Mouse (Mus musculus) effector memory CD4-positive, alpha-beta T cell, adult 5 months (primary cell): ENCODE data around the gene Tmem60. TPM values are rescaled to one million over a fixed set of nuclear protein-coding genes. Genes with fewer than 3 reads are reported as not detected.

Experiments used
- polyA plus RNA-seq: library from polyadenylated mRNA; unstranded; fragments of 100-300 nt; shearing (Covaris generic); gene quantifications from one replicate; pipeline ENCODE4 v1.2.1, GENCODE M21; 2017

The Tmem60 gene
- 15.6 TPM for polyA plus RNA-seq

DNA sequence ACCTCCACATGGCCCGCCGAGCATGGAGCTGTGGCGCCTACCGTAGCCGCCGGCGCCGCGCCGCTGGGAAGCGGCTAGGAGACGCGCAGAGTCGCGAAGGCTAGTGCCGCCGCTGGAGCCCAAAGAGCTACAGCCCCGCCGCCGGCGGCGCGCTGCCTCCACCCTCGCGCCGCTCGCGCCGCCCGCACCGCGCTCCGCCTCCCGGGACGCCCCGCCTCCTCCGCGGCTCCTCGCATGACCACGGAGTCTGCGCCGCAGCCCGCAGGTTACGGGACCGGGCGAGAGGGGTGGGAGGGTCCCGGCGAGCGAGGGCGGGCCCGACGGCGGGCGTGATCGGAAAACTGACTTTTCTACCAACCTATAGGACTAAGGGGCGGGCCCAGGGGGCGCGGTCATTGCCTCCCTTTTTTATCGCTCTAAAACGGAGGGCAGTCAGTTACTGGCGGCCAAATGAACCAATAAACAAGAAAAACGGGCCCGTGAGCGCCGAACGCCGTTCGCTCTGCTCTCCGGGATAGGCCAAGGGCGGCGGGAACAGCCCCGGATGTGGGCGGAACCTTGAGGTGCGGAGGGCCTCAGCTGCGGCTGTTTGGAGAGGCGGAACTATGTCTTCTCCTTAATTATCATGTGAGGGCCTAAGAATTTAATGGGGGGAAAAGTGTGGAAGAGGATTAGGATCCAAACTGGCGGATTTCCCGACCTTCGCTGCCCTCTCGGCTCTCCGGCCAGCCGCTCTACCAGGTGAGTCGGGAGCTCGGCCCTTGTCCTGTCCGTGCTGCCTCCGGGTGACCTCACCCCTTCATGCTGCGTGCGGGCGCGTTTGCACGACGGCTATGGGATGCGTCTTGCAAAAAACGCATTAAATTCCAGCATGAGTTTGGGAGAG is at the start of gene Tmem60, which contains the start of gene Phtf2:
Tmem60 (plus strand) TSS at position 277 of the 886 bp plus-strand sequence.
Phtf2 (minus strand) TSS at position 210 of the 886 bp plus-strand sequence.

Other genes with a start within 250 kb of the Tmem60 start
- gene Phtf2, start 67 bp upstream of the Tmem60 start, polyA plus RNA-seq, result 23.7 TPM
- 39.0 TPM for gene Rsbn1l, start 74.2 kb downstream of the Tmem60 start, polyA plus RNA-seq
- gene Ptpn12, start 173.7 kb downstream of the Tmem60 start, polyA plus RNA-seq, result 11.1 TPM